Mouse (Mus musculus) erythroid progenitor cell, adult 5-6 weeks (primary cell): ENCODE measurements around the gene Stambpl1. TPM values are rescaled to one million over a fixed set of nuclear protein-coding genes. Genes with fewer than 3 reads are reported as not detected.
"Not testable (repeated sequence)": the region's sequence is repeated elsewhere in the genome, so short reads cannot be mapped to it uniquely, and the experiment has no call there.

Experiments used
- ATAC-seq: replicated peaks from 2 replicates; pipeline ENCODE4 v1.8.0; 2016; ENCODE audit warnings: moderate number of reproducible peaks, mild to moderate bottlenecking, moderate TSS enrichment, inconsistent platforms; ENCODE audit not compliant: poor library complexity, low FRiP score, severe bottlenecking
- total RNA-seq, 2 experiments: library from RNA; stranded (forward) in 1 of 2; stranded (reverse) in 1 of 2; fragments of 150-400 nt in 1 of 2; fragments of 186-747, 209-891 nt in 1 of 2; gene quantifications; 2 replicates each; pipeline versions ENCODE4 v1.2.3 to v1.2.4; 2015 to 2017; ENCODE audit warnings: low replicate concordance in 2 of 2

Gene Stambpl1
- total RNA-seq, 2 experiments from 2014 or later: 2.7 to 9.2 TPM

GRCm38 (mm10) chr19:34194132-34194745 is 2.2 kb downstream of the Stambpl1 start:
- ATAC-seq: no peak

GRCm38 (mm10) chr19:34195031-34195430 is 3.0 kb downstream of the Stambpl1 start:
- ATAC-seq: no peak

- ATAC-seq: no peak
Measured at GRCm38 (mm10) chr19:34198066-34198465, 6.0 kb downstream of the Stambpl1 start.

- no peak for ATAC-seq
Measured at GRCm38 (mm10) chr19:34198901-34199300, 6.9 kb downstream of the Stambpl1 start.

GRCm38 (mm10) chr19:34199488-34199887 is 7.5 kb downstream of the Stambpl1 start:
- no peak for ATAC-seq

GRCm38 (mm10) chr19:34202668-34203067 is 10.6 kb downstream of the Stambpl1 start:
- ATAC-seq: no peak

GRCm38 (mm10) chr19:34206128-34206527 is 14.1 kb downstream of the Stambpl1 start:
- not testable (repeated sequence) for ATAC-seq

GRCm38 (mm10) chr19:34206760-34207440 is 14.9 kb downstream of the Stambpl1 start:
- no peak for ATAC-seq

- no peak for ATAC-seq
Measured at GRCm38 (mm10) chr19:34209031-34209430, 17.0 kb downstream of the Stambpl1 start.

- ATAC-seq: no peak
Measured at GRCm38 (mm10) chr19:34209930-34210581, 18.0 kb downstream of the Stambpl1 start.

- no peak for ATAC-seq
Measured at GRCm38 (mm10) chr19:34210841-34211240, 18.8 kb downstream of the Stambpl1 start.

GRCm38 (mm10) chr19:34212489-34213250 is 20.6 kb downstream of the Stambpl1 start:
- ATAC-seq: no peak

- no peak for ATAC-seq
Measured at GRCm38 (mm10) chr19:34213251-34213645, 21.2 kb downstream of the Stambpl1 start.

- ATAC-seq: no peak
Measured at GRCm38 (mm10) chr19:34214136-34214535, 22.1 kb downstream of the Stambpl1 start.

GRCm38 (mm10) chr19:34216956-34217355 is 24.9 kb downstream of the Stambpl1 start:
- ATAC-seq: no peak

- ATAC-seq: no peak
Measured at GRCm38 (mm10) chr19:34217761-34218160, 25.7 kb downstream of the Stambpl1 start.

GRCm38 (mm10) chr19:34219260-34219968 is 27.4 kb downstream of the Stambpl1 start:
- no peak for ATAC-seq

GRCm38 (mm10) chr19:34220732-34221380 is 28.8 kb downstream of the Stambpl1 start:
- no peak for ATAC-seq

- ATAC-seq: no peak
Measured at GRCm38 (mm10) chr19:34222805-34223204, 30.8 kb downstream of the Stambpl1 start.
